Mouse (Mus musculus): ENCODE data around the gene Srl. TPM values are rescaled to one million over a fixed set of nuclear protein-coding genes. Genes with fewer than 3 reads are reported as not detected.
"Not testable (repeated sequence)": the region's sequence is repeated elsewhere in the genome, so short reads cannot be mapped to it uniquely, and the experiment has no call there.

Gene Srl
- polyA plus RNA-seq, 1 experiment from 2014 or later: 23.2 TPM

GRCm38 (mm10) chr16:4492777-4493563 lies 48.6 kb downstream of the Srl start:
- H3K4me2 ChIP-seq (ENCODE audit: low read depth, low read length): no peak overlapping the region
- no peak overlapping the region for H3K27ac ChIP-seq (ENCODE audit: low read length)
- H3K4me1 ChIP-seq (replicated peaks; ENCODE audit: control insufficient read depth, insufficient read depth, low read length): 0 out of 2 replicates have a peak, but pooled peaks cover 2% of the 10 kb centered on the region
- H3K27me3 ChIP-seq (ENCODE audit: control insufficient read depth, insufficient read depth, low read depth, low read length): no peaks in the 10 kb centered on the region
- no peaks in the 10 kb centered on the region for H3K9me3 ChIP-seq (ENCODE audit: control insufficient read depth, low read length)
- WGBS: 42% methylated on average over 2 of the region's 2 CpGs
- ATAC-seq (ENCODE audit: low read depth): no peak
- no peak overlapping the region for H3K9ac ChIP-seq (ENCODE audit: low read length)
- no peaks in the 10 kb centered on the region; the same call in 1 of the 2 replicates for H3K36me3 ChIP-seq (ENCODE audit: control insufficient read depth, insufficient read depth, low read length)
- no peak overlapping the region for H3K4me3 ChIP-seq (ENCODE audit: low read length)

- no peaks in the 10 kb centered on the region; the same call in 1 of the 2 replicates for H3K36me3 ChIP-seq (ENCODE audit: control insufficient read depth, insufficient read depth, low read length)
- H3K4me2 ChIP-seq (ENCODE audit: low read depth, low read length): no peak overlapping the region
- peak; percentile 93 for ATAC-seq (ENCODE audit: low read depth)
- WGBS: 56% methylated on average over 11 of the region's 11 CpGs
- no peak overlapping the region for H3K9ac ChIP-seq (ENCODE audit: low read length)
- H3K27me3 ChIP-seq (ENCODE audit: control insufficient read depth, insufficient read depth, low read depth, low read length): no peaks in the 10 kb centered on the region
- H3K4me1 ChIP-seq (replicated peaks; ENCODE audit: control insufficient read depth, insufficient read depth, low read length): 0 out of 2 replicates have a peak, but pooled peaks cover 2% of the 10 kb centered on the region
- no peak overlapping the region for H3K4me3 ChIP-seq (ENCODE audit: low read length)
- H3K9me3 ChIP-seq (ENCODE audit: control insufficient read depth, low read length): no peaks in the 10 kb centered on the region
- H3K27ac ChIP-seq (ENCODE audit: low read length): peak overlapping the region; percentile 0
These were observed 52.4 kb downstream of the Srl start for GRCm38 (mm10) chr16:4489114-4489624.

- H3K4me1 ChIP-seq (replicated peaks; ENCODE audit: control insufficient read depth, insufficient read depth, low read length): no peaks in the 10 kb centered on the region
- H3K27ac ChIP-seq (ENCODE audit: low read length): no peak overlapping the region
- no peak overlapping the region for H3K4me3 ChIP-seq (ENCODE audit: low read length)
- H3K27me3 ChIP-seq (ENCODE audit: control insufficient read depth, insufficient read depth, low read depth, low read length): no peaks in the 10 kb centered on the region
- H3K9ac ChIP-seq (ENCODE audit: low read length): no peak overlapping the region
- H3K36me3 ChIP-seq (ENCODE audit: control insufficient read depth, insufficient read depth, low read length): peaks cover 6% of the 10 kb centered on the region; the same call in 1 of the 2 replicates
- no peaks in the 10 kb centered on the region for H3K9me3 ChIP-seq (ENCODE audit: control insufficient read depth, low read length)
- WGBS: 71% methylated on average over 5 of the region's 5 CpGs
- H3K4me2 ChIP-seq (ENCODE audit: low read depth, low read length): no peak overlapping the region
- no peak for ATAC-seq (ENCODE audit: low read depth)
These were observed 60.9 kb downstream of the Srl start for GRCm38 (mm10) chr16:4480616-4481265.

GRCm38 (mm10) chr16:4477591-4478215 lies 63.9 kb downstream of the Srl start:
- H3K27me3 ChIP-seq (ENCODE audit: control insufficient read depth, insufficient read depth, low read depth, low read length): no peaks in the 10 kb centered on the region
- no peak overlapping the region for H3K27ac ChIP-seq (ENCODE audit: low read length)
- H3K36me3 ChIP-seq (ENCODE audit: control insufficient read depth, insufficient read depth, low read length): peaks cover 6% of the 10 kb centered on the region; the same call in 1 of the 2 replicates
- no peak overlapping the region for H3K4me3 ChIP-seq (ENCODE audit: low read length)
- H3K9me3 ChIP-seq (ENCODE audit: control insufficient read depth, low read length): no peaks in the 10 kb centered on the region
- no peak overlapping the region for H3K9ac ChIP-seq (ENCODE audit: low read length)
- 74% methylated on average over 10 of the region's 10 CpGs for WGBS
- peaks cover 7% of the 10 kb centered on the region; the same call in 1 of the 2 replicates for H3K4me1 ChIP-seq (replicated peaks; ENCODE audit: control insufficient read depth, insufficient read depth, low read length)
- ATAC-seq (ENCODE audit: low read depth): no peak
- H3K4me2 ChIP-seq (ENCODE audit: low read depth, low read length): no peak overlapping the region

GRCm38 (mm10) chr16:4474882-4475803 lies 66.5 kb downstream of the Srl start:
- Histone ChIP-seq H3K4me2 (ENCODE audit: low read depth, low read length) (peak overlapping the region; percentile 77), H3K27ac (ENCODE audit: low read length) (peak overlapping the region; percentile 47), H3K4me1 (replicated peaks; ENCODE audit: control insufficient read depth, insufficient read depth, low read length) (peaks cover 7% of the 10 kb centered on the region), H3K9ac (ENCODE audit: low read length) (peak overlapping the region; percentile 73), H3K27me3 (ENCODE audit: control insufficient read depth, insufficient read depth, low read depth, low read length) (no peaks in the 10 kb centered on the region), H3K4me3 (ENCODE audit: low read length) (peak overlapping the region; percentile 66), H3K9me3 (ENCODE audit: control insufficient read depth, low read length) (no peaks in the 10 kb centered on the region), H3K36me3 (ENCODE audit: control insufficient read depth, insufficient read depth, low read length) (no peaks in the 10 kb centered on the region)
- WGBS: 16% methylated on average over 42 of the region's 42 CpGs
- ATAC-seq (ENCODE audit: low read depth): peak; percentile 94

- H3K9me3 ChIP-seq (ENCODE audit: control insufficient read depth, low read length); H3K36me3 ChIP-seq (ENCODE audit: control insufficient read depth, insufficient read depth, low read length); H3K27me3 ChIP-seq (ENCODE audit: control insufficient read depth, insufficient read depth, low read depth, low read length); H3K4me1 ChIP-seq (replicated peaks; ENCODE audit: control insufficient read depth, insufficient read depth, low read length); ATAC-seq (ENCODE audit: low read depth): not testable (repeated sequence)
- Histone ChIP-seq H3K4me3 (ENCODE audit: low read length) (peak overlapping the region; percentile 66), H3K4me2 (ENCODE audit: low read depth, low read length) (peak overlapping the region; percentile 77), H3K27ac (ENCODE audit: low read length) (peak overlapping the region; percentile 47), H3K9ac (ENCODE audit: low read length) (peak overlapping the region; percentile 73)
- 66% methylated on average over 10 of the region's 10 CpGs for WGBS
These were observed 67.4 kb downstream of the Srl start for GRCm38 (mm10) chr16:4474040-4474881.

DNA sequence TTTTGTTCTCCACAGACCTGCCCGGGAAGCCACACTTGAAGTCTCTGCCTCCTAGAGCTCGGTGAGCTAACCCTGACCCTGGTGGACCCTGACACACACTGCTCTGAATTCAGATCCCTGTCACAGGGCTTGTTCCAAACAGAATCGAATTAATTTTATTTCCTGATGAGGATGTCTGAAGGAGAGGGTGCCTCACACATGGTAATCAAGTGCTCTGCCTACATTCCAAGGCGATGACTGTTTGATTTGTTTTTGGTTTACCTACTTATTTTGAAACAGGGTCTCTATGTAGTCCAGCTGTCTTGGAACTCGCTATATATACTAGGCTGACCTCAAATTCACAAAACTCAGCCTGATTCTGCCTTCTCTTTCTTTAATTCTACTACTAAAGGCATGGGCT lies 68.4 kb downstream of the Srl start:
- Histone ChIP-seq H3K9me3 (ENCODE audit: control insufficient read depth, low read length) (no peaks in the 10 kb centered on the region), H3K27me3 (ENCODE audit: control insufficient read depth, insufficient read depth, low read depth, low read length) (no peaks in the 10 kb centered on the region)

DNA sequence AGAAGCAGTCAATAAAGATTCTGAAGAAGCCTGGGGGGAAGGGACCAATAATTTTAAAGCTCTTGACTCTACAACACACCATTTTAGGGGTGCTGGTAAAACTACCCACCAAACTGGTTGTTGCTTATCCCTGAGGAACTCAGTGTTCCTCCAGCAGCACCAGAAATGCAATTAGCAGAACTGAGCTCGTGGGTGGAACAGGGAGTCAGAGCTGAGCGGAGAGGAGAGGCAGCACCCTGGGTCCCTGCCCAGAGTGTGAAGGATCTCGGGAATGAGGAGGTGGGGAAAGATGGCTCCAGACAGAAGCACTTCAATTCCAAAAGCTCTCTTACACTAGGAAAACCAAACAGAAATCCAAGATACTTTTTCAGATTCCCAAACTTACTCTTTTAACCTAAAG lies 68.9 kb downstream of the Srl start:
- Histone ChIP-seq H3K36me3 (ENCODE audit: control insufficient read depth, insufficient read depth, low read length) (no peaks in the 10 kb centered on the region), H3K4me3 (ENCODE audit: low read length) (no peak overlapping the region), H3K4me1 (replicated peaks; ENCODE audit: control insufficient read depth, insufficient read depth, low read length) (peaks cover 7% of the 10 kb centered on the region), H3K27ac (ENCODE audit: low read length) (no peak overlapping the region), H3K9ac (ENCODE audit: low read length) (no peak overlapping the region; the same call in 1 of the 2 replicates), H3K27me3 (ENCODE audit: control insufficient read depth, insufficient read depth, low read depth, low read length) (no peaks in the 10 kb centered on the region), H3K4me2 (ENCODE audit: low read depth, low read length) (no peak overlapping the region), H3K9me3 (ENCODE audit: control insufficient read depth, low read length) (no peaks in the 10 kb centered on the region)
- ATAC-seq (ENCODE audit: low read depth): no peak
- WGBS: 28% methylated on average over 3 of the region's 3 CpGs

More for the DNA sequence above, 68.4 kb downstream of the Srl start:
- no peak overlapping the region for H3K4me3 ChIP-seq (ENCODE audit: low read length)
- ATAC-seq (ENCODE audit: low read depth): no peak
- H3K4me2 ChIP-seq (ENCODE audit: low read depth, low read length): no peak overlapping the region
- H3K27ac ChIP-seq (ENCODE audit: low read length): no peak overlapping the region
- peaks cover 7% of the 10 kb centered on the region for H3K4me1 ChIP-seq (replicated peaks; ENCODE audit: control insufficient read depth, insufficient read depth, low read length)
- no peak overlapping the region for H3K9ac ChIP-seq (ENCODE audit: low read length)
- 59% methylated on average over 5 of the region's 5 CpGs for WGBS
- no peaks in the 10 kb centered on the region for H3K36me3 ChIP-seq (ENCODE audit: control insufficient read depth, insufficient read depth, low read length)
